Mouse (Mus musculus) hindbrain, embryonic 16.5 days (tissue): ENCODE measurements around the gene Pepd. TPM values are rescaled to one million over a fixed set of nuclear protein-coding genes. Genes with fewer than 3 reads are reported as not detected.

Source experiments
- ATAC-seq: fragments of 200-750 bp; cut with Nextera tagmentation; 2 replicates; pipeline ENCODE4 v1.8.0; 2017; ENCODE audit warnings: moderate TSS enrichment, moderate library complexity
- H3K27ac ChIP-seq: fragments of 300-500 bp; sonication (generic); 2 replicates; pipeline ENCODE4 v1.5.1; 2014; ENCODE audit warnings: low read depth, mild to moderate bottlenecking, control low read depth, low read length, moderate library complexity
- H3K27me3 ChIP-seq: fragments of 300-500 bp; sonication (generic); replicated peaks from 2 replicates; pipeline ENCODE4 v1.6.1; 2014; ENCODE audit warnings: low read length; ENCODE audit not compliant: control insufficient read depth, insufficient read depth
- H3K36me3 ChIP-seq: fragments of 300-500 bp; sonication (generic); 2 replicates; pipeline ENCODE4 v1.6.1; 2014; ENCODE audit warnings: mild to moderate bottlenecking, low read length, moderate library complexity, mixed read lengths; ENCODE audit not compliant: control insufficient read depth, insufficient read depth
- H3K4me1 ChIP-seq: fragments of 300-500 bp; sonication (generic); 2 replicates; pipeline ENCODE4 v1.6.1; 2014; ENCODE audit warnings: low read depth, low read length; ENCODE audit not compliant: control insufficient read depth, insufficient read depth
- H3K4me2 ChIP-seq: fragments of 300-500 bp; sonication (generic); 2 replicates; pipeline ENCODE4 v1.6.1; 2014; ENCODE audit warnings: mild to moderate bottlenecking, low read length, control low read depth, moderate library complexity
- H3K4me3 ChIP-seq: fragments of 300-500 bp; sonication (generic); 2 replicates; pipeline ENCODE4 v1.5.1; 2014; ENCODE audit warnings: mild to moderate bottlenecking, low read length, control low read depth, moderate library complexity
- H3K9ac ChIP-seq: fragments of 300-500 bp; sonication (generic); 2 replicates; pipeline ENCODE4 v1.6.1; 2014; ENCODE audit warnings: low read depth, mild to moderate bottlenecking, control low read depth, low read length, moderate library complexity
- H3K9me3 ChIP-seq: fragments of 300-500 bp; sonication (generic); 2 replicates; pipeline ENCODE4 v1.6.1; 2014; ENCODE audit warnings: mild to moderate bottlenecking, low read length, moderate library complexity; ENCODE audit not compliant: control insufficient read depth
- WGBS: fragments of 180-500 bp; shearing (Covaris S2); extraction: QIAGEN DNeasy Blood & Tissue Kit; methylation state at CpG from one replicate; pipeline ENCODE4 v1.1.7; 2014; 5-methylcytosine and 5-hydroxymethylcytosine counted together
- polyA plus RNA-seq: library from polyadenylated mRNA; unstranded; fragments of >200 nt; fragmentation: Nextera tagmentation; extraction: Ambion mirVana; gene quantifications from 2 replicates; pipeline ENCODE4 v1.2.1, GENCODE M21; 2015

The Pepd gene
- 66.2 and 69.5 TPM in 2 replicates for polyA plus RNA-seq

- 5% methylated on average over 44 of the region's 44 CpGs for WGBS
- no peaks in the 10 kb centered on the region for H3K9me3 ChIP-seq
- peak within 1 kb of the TSS; percentile 68 for H3K4me2 ChIP-seq
Observed at GRCm38 (mm10) chr7:34911919-34912897, at the start of gene Pepd. Gene Pepd, plus strand, starts transcription at chr7:34912379.

GRCm38 (mm10) chr7:34867289-34867688 is 44.9 kb upstream of the Pepd start:
- Histone ChIP-seq H3K4me1 (no peaks in the 10 kb centered on the region; the same call in none of the 2 replicates), H3K4me3 (no peak overlapping the region), H3K4me2 (no peak overlapping the region), H3K9me3 (no peaks in the 10 kb centered on the region), H3K9ac (no peak overlapping the region), H3K27ac (no peak overlapping the region), H3K27me3 (no peaks in the 10 kb centered on the region), H3K36me3 (no peaks in the 10 kb centered on the region)
- no peak for ATAC-seq
- WGBS, result 53% methylated on average over 6 of the region's 6 CpGs

More at GRCm38 (mm10) chr7:34911919-34912897, at the start of gene Pepd:
- H3K4me3 ChIP-seq, result peak within 1 kb of the TSS; percentile 70
- peak; percentile 95 for ATAC-seq
- no peaks in the 10 kb centered on the region for H3K27me3 ChIP-seq
- no peak within 1 kb of the TSS for H3K27ac ChIP-seq
- H3K9ac ChIP-seq, result peak within 1 kb of the TSS; percentile 79
- peaks cover 6% of the 10 kb centered on the region for H3K4me1 ChIP-seq
- H3K36me3 ChIP-seq, result no peaks in the 10 kb centered on the region

GRCm38 (mm10) chr7:34869693-34870092 is 42.5 kb upstream of the Pepd start:
- Histone ChIP-seq H3K36me3 (no peaks in the 10 kb centered on the region), H3K27ac (no peak overlapping the region), H3K4me1 (no peaks in the 10 kb centered on the region; the same call in none of the 2 replicates), H3K9me3 (no peaks in the 10 kb centered on the region), H3K27me3 (no peaks in the 10 kb centered on the region), H3K4me2 (peak overlapping the region; percentile 22; the same call in 1 of the 2 replicates), H3K4me3 (no peak overlapping the region), H3K9ac (no peak overlapping the region; the same call in 1 of the 2 replicates)
- WGBS, result 30% methylated on average over 13 of the region's 13 CpGs
- ATAC-seq, result peak; percentile 83

DNA sequence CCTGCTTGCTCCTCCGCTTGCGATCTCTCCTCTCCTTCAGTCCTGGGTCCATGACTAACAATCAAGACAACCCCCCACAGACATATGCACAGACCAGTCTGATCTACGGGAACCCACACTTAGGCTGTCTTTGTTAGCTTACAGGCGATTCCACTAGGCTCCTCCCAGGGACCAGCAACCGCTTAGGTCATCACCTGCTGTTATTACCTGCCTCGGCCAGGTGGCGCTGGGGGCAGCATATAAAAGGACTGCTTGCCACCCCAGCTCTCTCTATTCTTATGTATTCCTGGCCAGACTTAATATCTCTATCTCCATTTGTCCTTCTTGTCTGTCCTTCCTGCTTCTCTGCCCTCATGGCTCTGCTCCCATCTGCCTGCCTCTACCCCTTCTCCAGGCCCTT is 35.4 kb upstream of the Pepd start:
- Histone ChIP-seq H3K4me1 (no peaks in the 10 kb centered on the region), H3K4me3 (no peak overlapping the region), H3K36me3 (no peaks in the 10 kb centered on the region), H3K9ac (no peak overlapping the region), H3K27ac (no peak overlapping the region), H3K27me3 (no peaks in the 10 kb centered on the region), H3K4me2 (no peak overlapping the region), H3K9me3 (no peaks in the 10 kb centered on the region)
- no peak for ATAC-seq
- 68% methylated on average over 7 of the region's 7 CpGs for WGBS

- Histone ChIP-seq H3K27me3 (no peaks in the 10 kb centered on the region), H3K27ac (no peak overlapping the region), H3K9ac (no peak overlapping the region), H3K4me3 (no peak overlapping the region), H3K4me2 (no peak overlapping the region), H3K9me3 (no peaks in the 10 kb centered on the region), H3K4me1 (no peaks in the 10 kb centered on the region), H3K36me3 (no peaks in the 10 kb centered on the region)
- 48% methylated on average over 7 of the region's 7 CpGs for WGBS
- no peak for ATAC-seq
Observed at GRCm38 (mm10) chr7:34877820-34878219, 34.4 kb upstream of the Pepd start.

DNA sequence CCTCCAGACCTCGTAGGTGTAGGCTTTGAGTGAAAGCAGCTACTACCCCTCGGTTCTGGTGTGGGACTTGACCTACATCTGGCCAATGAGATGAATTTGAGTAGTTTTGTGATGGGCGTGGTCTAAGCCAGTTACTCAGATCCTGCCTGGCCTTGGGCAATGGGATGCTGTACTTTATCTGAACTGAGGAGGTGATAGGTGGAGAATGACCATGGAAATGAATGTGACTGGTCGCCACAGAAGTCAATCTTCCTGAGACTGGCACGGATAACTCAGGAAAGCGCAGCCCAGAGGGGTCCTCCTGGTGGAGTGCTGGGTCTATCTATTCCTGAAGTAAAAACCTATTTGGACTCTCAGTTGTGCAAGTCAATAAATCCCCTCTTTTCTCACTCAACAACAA is 23.7 kb upstream of the Pepd start:
- WGBS, result 75% methylated on average over 6 of the region's 6 CpGs
- Histone ChIP-seq H3K9me3 (no peaks in the 10 kb centered on the region), H3K4me3 (no peak overlapping the region), H3K27me3 (no peaks in the 10 kb centered on the region), H3K27ac (no peak overlapping the region), H3K36me3 (no peaks in the 10 kb centered on the region), H3K4me2 (no peak overlapping the region), H3K4me1 (0 out of 2 replicates have a peak, but pooled peaks cover 3% of the 10 kb centered on the region), H3K9ac (no peak overlapping the region)
- ATAC-seq, result no peak

GRCm38 (mm10) chr7:34888891-34889290 is 23.3 kb upstream of the Pepd start:
- Histone ChIP-seq H3K4me3 (no peak overlapping the region), H3K27me3 (no peaks in the 10 kb centered on the region), H3K9ac (no peak overlapping the region), H3K36me3 (no peaks in the 10 kb centered on the region), H3K4me2 (no peak overlapping the region), H3K27ac (no peak overlapping the region), H3K4me1 (0 out of 2 replicates have a peak, but pooled peaks cover 3% of the 10 kb centered on the region), H3K9me3 (no peaks in the 10 kb centered on the region)
- WGBS, result 51% methylated on average over 12 of the region's 12 CpGs
- no peak for ATAC-seq

GRCm38 (mm10) chr7:34892845-34893244 is 19.3 kb upstream of the Pepd start:
- no peak for ATAC-seq
- H3K27me3 ChIP-seq, result no peaks in the 10 kb centered on the region
- H3K4me1 ChIP-seq, result 0 out of 2 replicates have a peak, but pooled peaks cover 3% of the 10 kb centered on the region
- H3K36me3 ChIP-seq, result no peaks in the 10 kb centered on the region
- no peaks in the 10 kb centered on the region for H3K9me3 ChIP-seq
- no peak overlapping the region for H3K27ac ChIP-seq
- no peak overlapping the region for H3K4me2 ChIP-seq
- H3K4me3 ChIP-seq, result no peak overlapping the region
- 100% methylated on average over 1 of the region's 1 CpGs for WGBS
- no peak overlapping the region for H3K9ac ChIP-seq

GRCm38 (mm10) chr7:34896461-34896860 is 15.7 kb upstream of the Pepd start:
- no peaks in the 10 kb centered on the region for H3K27me3 ChIP-seq
- 86% methylated on average over 4 of the region's 4 CpGs for WGBS
- H3K9me3 ChIP-seq, result no peaks in the 10 kb centered on the region
- H3K4me2 ChIP-seq, result no peak overlapping the region
- ATAC-seq, result no peak
- no peaks in the 10 kb centered on the region for H3K4me1 ChIP-seq
- H3K27ac ChIP-seq, result no peak overlapping the region
- no peak overlapping the region for H3K4me3 ChIP-seq
- no peaks in the 10 kb centered on the region for H3K36me3 ChIP-seq
- H3K9ac ChIP-seq, result no peak overlapping the region
